Mouse (Mus musculus): ENCODE measurements around the gene Abhd17a. TPM values are rescaled to one million over a fixed set of nuclear protein-coding genes. Genes with fewer than 3 reads are reported as not detected.

Abhd17a gene
- total and polyA plus RNA-seq, 3 experiments = 37.2 to 49.1 (median 48.0) TPM

DNA sequence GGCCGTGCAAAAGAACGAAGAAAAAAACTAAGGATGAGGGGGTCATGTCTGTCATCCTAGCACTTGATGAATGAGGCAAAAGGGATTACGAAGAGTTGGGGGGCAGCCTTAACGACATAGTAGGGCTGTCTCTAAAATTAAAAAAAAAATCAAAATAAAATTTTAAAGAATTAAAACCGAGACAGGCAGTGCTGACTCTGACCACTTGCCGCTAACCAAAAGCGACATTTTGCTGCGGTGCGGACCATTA, 31.5 kb upstream of the Abhd17a start:
- Histone ChIP-seq H3K36me3 (replicated peaks in 1 of 2; ENCODE audit: control insufficient read depth in 1 of 2, insufficient read depth in 1 of 2, low read length in 1 of 2) (peaks cover 3 to 30% of the 10 kb centered on the region in 2 experiments), H3K9ac (ENCODE audit: insufficient read depth, low read depth) (peak overlapping the region; percentile 69), H3K4me3 (replicated peaks in 1 of 3; ENCODE audit: low read depth in 2 of 3, low read length in 2 of 3, poor library complexity in 1 of 3) (peak overlapping the region; percentile 63 to 87 (median 63)), H3K9me3 (replicated peaks; ENCODE audit: low read length) (no peaks in the 10 kb centered on the region), H3K27ac (ENCODE audit: insufficient read depth, low read depth) (no peak overlapping the region), H3K4me2 (ENCODE audit: insufficient read depth, low read depth, poor library complexity, severe bottlenecking) (peak overlapping the region; percentile 98), H3K27me3 (replicated peaks) (no peaks in the 10 kb centered on the region), H3K79me2 (replicated peaks; ENCODE audit: control insufficient read depth, extremely low read depth, insufficient read depth, poor library complexity, severe bottlenecking) (peaks cover 20% of the 10 kb centered on the region), H3K4me1 (ENCODE audit: control insufficient read depth in 1 of 2, insufficient read depth in 2 of 2) (peaks cover 20 to 41% of the 10 kb centered on the region in 2 experiments)
- DNase-seq (ENCODE audit: extremely low read depth) = no peak
- TF ChIP-seq RCOR1 (conservative IDR thresholded peaks at IDR 0.05; ENCODE audit: low read depth, low read length) (no peak), JUND (conservative IDR thresholded peaks at IDR 0.05; ENCODE audit: low read depth, low read length) (no peak), MYC (IDR thresholded peaks at IDR 0.05; ENCODE audit: low read depth, low read length) (no peak), ZKSCAN1 (IDR thresholded peaks at IDR 0.05; ENCODE audit: borderline replicate concordance, low read depth, low read length) (no peak)
- dilution Hi-C loops (cut with MboI; ENCODE audit: extremely low pct_ligation_motif_present, extremely low pct_unique_long_range_greater_than_20kb, low sequenced_read_pairs) = no loop called here
- in situ Hi-C loops (cut with MboI; ENCODE audit: low pct_ligation_motif_present, low pct_unique_long_range_greater_than_20kb, low sequenced_read_pairs) = no loop called here

DNA sequence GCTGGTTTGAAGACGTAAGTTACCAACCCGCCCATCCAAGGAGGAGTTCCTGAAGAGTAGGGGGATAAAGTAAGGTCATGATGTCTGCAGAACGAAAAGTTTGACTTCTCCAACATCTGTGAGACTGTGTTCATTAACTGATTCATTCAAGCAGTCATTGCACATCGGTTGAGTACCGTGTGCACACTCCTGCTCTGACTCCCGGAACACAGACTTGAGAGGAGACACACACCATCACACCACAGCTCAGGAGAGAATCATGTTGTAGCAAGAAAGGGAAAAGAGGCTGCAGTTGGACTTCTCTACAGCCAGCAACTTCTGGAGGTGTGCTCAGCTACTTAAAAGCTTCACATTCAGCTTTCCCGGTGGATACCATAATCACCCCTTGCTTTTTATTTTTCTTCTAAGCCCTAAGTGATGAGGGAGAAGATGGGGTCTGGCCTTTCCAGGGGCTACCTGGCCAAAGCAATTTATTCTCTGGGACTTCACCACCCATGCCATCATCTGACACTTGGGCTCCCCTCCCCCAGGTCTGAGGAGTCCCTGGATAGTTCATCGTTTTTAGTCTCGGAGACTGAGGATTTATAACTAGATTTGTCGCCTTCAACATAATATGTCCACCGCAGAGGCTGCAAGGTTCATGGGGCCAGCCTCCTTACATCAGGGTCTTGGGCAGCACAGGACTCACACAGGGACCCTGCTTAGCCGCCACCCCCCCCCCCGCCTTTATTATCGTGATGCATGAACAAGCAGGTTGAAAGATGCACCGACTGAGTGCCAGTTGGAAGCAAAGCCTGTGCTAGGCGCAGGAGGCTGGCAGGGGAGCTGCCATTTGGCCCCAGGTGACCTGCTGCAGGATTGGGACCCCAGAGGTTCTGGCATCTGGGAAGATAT, 30.9 kb upstream of the Abhd17a start:
- in situ Hi-C loops (cut with MboI; ENCODE audit: low pct_ligation_motif_present, low pct_unique_long_range_greater_than_20kb, low sequenced_read_pairs) = no loop called here
- H3K27ac ChIP-seq (ENCODE audit: insufficient read depth, low read depth) = no peak overlapping the region

DNA sequence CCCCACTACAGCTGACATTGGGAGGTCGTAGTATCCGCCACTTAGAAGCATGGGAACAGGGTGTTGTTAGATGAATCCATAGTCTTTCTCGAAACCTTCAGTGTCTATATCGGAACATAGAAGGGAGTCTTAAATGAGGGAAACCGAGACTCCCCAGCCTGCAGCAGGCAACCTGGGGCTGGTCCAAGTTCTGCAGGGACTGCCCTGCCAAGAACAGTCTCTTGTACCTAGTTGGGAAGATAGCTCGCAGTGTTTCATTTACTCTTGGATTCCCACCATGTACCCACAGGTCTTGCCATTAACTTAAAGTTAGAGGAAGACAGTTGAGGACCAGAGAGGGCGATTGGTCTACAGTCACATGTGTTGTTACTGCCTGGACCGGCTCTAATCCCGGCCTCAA, 30.2 kb upstream of the Abhd17a start:
- H3K4me1 ChIP-seq (ENCODE audit: control insufficient read depth in 1 of 2, insufficient read depth in 2 of 2) = peaks cover 18 to 29% of the 10 kb centered on the region in 2 experiments
- no peak for TF ChIP-seq NRF1 (IDR thresholded peaks at IDR 0.05; ENCODE audit: low read depth, low read length)
- TF ChIP-seq UBTF (IDR thresholded peaks at IDR 0.05; ENCODE audit: low read depth, low read length) = no peak
- no peak for TF ChIP-seq NELFE (IDR thresholded peaks at IDR 0.05; ENCODE audit: low read depth, low read length)
- TF ChIP-seq ZNF384 (IDR thresholded peaks at IDR 0.05; ENCODE audit: low read depth, low read length) = no peak
- no peak for TF ChIP-seq MAZ (IDR thresholded peaks at IDR 0.05; ENCODE audit: low read depth, low read length)
- H3K9ac ChIP-seq (ENCODE audit: insufficient read depth, low read depth) = no peak overlapping the region
- no peaks in the 10 kb centered on the region for H3K9me3 ChIP-seq (replicated peaks; ENCODE audit: low read length)
- no peak overlapping the region for H3K27ac ChIP-seq (ENCODE audit: insufficient read depth, low read depth)
- no peak overlapping the region for H3K4me2 ChIP-seq (ENCODE audit: insufficient read depth, low read depth, poor library complexity, severe bottlenecking)
- no peak for DNase-seq (ENCODE audit: extremely low read depth)
- H3K27me3 ChIP-seq (replicated peaks) = no peaks in the 10 kb centered on the region
- peaks cover 18% of the 10 kb centered on the region for H3K79me2 ChIP-seq (replicated peaks; ENCODE audit: control insufficient read depth, extremely low read depth, insufficient read depth, poor library complexity, severe bottlenecking)
- in situ Hi-C loops (cut with MboI; ENCODE audit: low pct_ligation_motif_present, low pct_unique_long_range_greater_than_20kb, low sequenced_read_pairs) = no loop called here
- peaks cover 13 to 30% of the 10 kb centered on the region in 2 experiments for H3K36me3 ChIP-seq (replicated peaks in 1 of 2; ENCODE audit: control insufficient read depth in 1 of 2, insufficient read depth in 1 of 2, low read length in 1 of 2)
- H3K4me3 ChIP-seq (replicated peaks in 1 of 3; ENCODE audit: low read depth in 2 of 3, low read length in 2 of 3, poor library complexity in 1 of 3) = no peak overlapping the region
- dilution Hi-C loops (cut with MboI; ENCODE audit: extremely low pct_ligation_motif_present, extremely low pct_unique_long_range_greater_than_20kb, low sequenced_read_pairs) = no loop called here

More for the DNA sequence above, 30.9 kb upstream of the Abhd17a start:
- Histone ChIP-seq H3K4me1 (ENCODE audit: control insufficient read depth in 1 of 2, insufficient read depth in 2 of 2) (peaks cover 20 to 35% of the 10 kb centered on the region in 2 experiments), H3K4me2 (ENCODE audit: insufficient read depth, low read depth, poor library complexity, severe bottlenecking) (peak overlapping the region; percentile 98), H3K4me3 (replicated peaks in 1 of 3; ENCODE audit: low read depth in 2 of 3, low read length in 2 of 3, poor library complexity in 1 of 3) (peak overlapping the region; percentile 63 to 87 (median 63)), H3K36me3 (replicated peaks in 1 of 2; ENCODE audit: control insufficient read depth in 1 of 2, insufficient read depth in 1 of 2, low read length in 1 of 2) (peaks cover 8 to 30% of the 10 kb centered on the region in 2 experiments), H3K9ac (ENCODE audit: insufficient read depth, low read depth) (peak overlapping the region; percentile 69), H3K9me3 (replicated peaks; ENCODE audit: low read length) (no peaks in the 10 kb centered on the region), H3K27me3 (replicated peaks) (no peaks in the 10 kb centered on the region), H3K79me2 (replicated peaks; ENCODE audit: control insufficient read depth, extremely low read depth, insufficient read depth, poor library complexity, severe bottlenecking) (peaks cover 18% of the 10 kb centered on the region)
- no peak for DNase-seq (ENCODE audit: extremely low read depth)
- dilution Hi-C loops (cut with MboI; ENCODE audit: extremely low pct_ligation_motif_present, extremely low pct_unique_long_range_greater_than_20kb, low sequenced_read_pairs) = no loop called here
- TF ChIP-seq CHD1 (IDR thresholded peaks at IDR 0.05; ENCODE audit: low read depth, low read length) = 0 out of 2 replicates have a peak, but pooled peaks have one; percentile 37
- TF ChIP-seq MAZ (IDR thresholded peaks at IDR 0.05; ENCODE audit: low read depth, low read length) = no peak
- no peak for TF ChIP-seq JUND (conservative IDR thresholded peaks at IDR 0.05; ENCODE audit: low read depth, low read length)
- TF ChIP-seq NELFE (IDR thresholded peaks at IDR 0.05; ENCODE audit: low read depth, low read length) = peak; percentile 12; the same call in 1 of the 2 replicates
- no peak for TF ChIP-seq HCFC1 (IDR thresholded peaks at IDR 0.05; ENCODE audit: low read depth, low read length)

All from CH12.LX (cell line).